ENCODE assay signal across 10 mouse cellular contexts in genomic region chr19:57238461-57238860, GRCm38 (mm10).
A peak's percentile ranks its signal among the peaks of the same experiment; 100 is the strongest.
DNase-seq lines count a peak whose midpoint lies in the region; ATAC-seq and TF ChIP-seq lines count a peak whose summit lies in the region.
"Had no signal": no experiment of that assay in that cellular context is flagged by ENCODE, and none has a peak within 500 bp of the region (broad histone marks: within the 10 kb centered on the region; RNA-seq: fewer than 3 reads in every experiment).

No protein-coding gene starts in this region.

- peak; percentile 10 for DNase-seq in hindbrain, postnatal 0 days (ENCODE audit: low spot score)
- no peak for DNase-seq in hindbrain, embryonic 11.5 days (ENCODE audit: low spot score)
- DNase-seq in cerebellum, adult 8-10 months, result peak; percentile 76
- DNase-seq in lung, postnatal 4 days, result peak; percentile 43 to 65
- DNase-seq in MN1 (ENCODE audit: low spot score), result no peak
- no peak for DNase-seq in layer of hippocampus, adult 11-12 months (ENCODE audit: low spot score)

- H3K36me3 ChIP-seq in hindbrain, postnatal 0 days (ENCODE audit: insufficient read depth, low read length), result no peaks in the 10 kb centered on the region
- H3K36me3 ChIP-seq in hindbrain, embryonic 11.5 days (ENCODE audit: control insufficient read depth, insufficient read depth, low read length), result no peaks in the 10 kb centered on the region
- no peaks in the 10 kb centered on the region for H3K36me3 ChIP-seq in heart, embryonic 16.5 days (ENCODE audit: control insufficient read depth, insufficient read depth)
- H3K36me3 ChIP-seq: G1E had no signal

- no peaks in the 10 kb centered on the region for H3K9me3 ChIP-seq in hindbrain, postnatal 0 days (ENCODE audit: low read length)
- no peaks in the 10 kb centered on the region for H3K9me3 ChIP-seq in hindbrain, embryonic 11.5 days (ENCODE audit: control insufficient read depth, low read length)
- no peaks in the 10 kb centered on the region for H3K9me3 ChIP-seq in heart, embryonic 16.5 days (replicated peaks; ENCODE audit: control insufficient read depth, low read length)
- H3K9me3 ChIP-seq: G1E had no signal

- H3K4me3 ChIP-seq in hindbrain, postnatal 0 days (ENCODE audit: low read length), result no peak overlapping the region
- no peak overlapping the region for H3K4me3 ChIP-seq in hindbrain, embryonic 11.5 days (ENCODE audit: low read depth, low read length)
- H3K4me3 ChIP-seq in heart, embryonic 16.5 days (ENCODE audit: low read length), result no peak overlapping the region

- 34% methylated on average over 7 of the region's 7 CpGs for WGBS in hindbrain, postnatal 0 days
- WGBS in hindbrain, embryonic 11.5 days, result 74% methylated on average over 7 of the region's 7 CpGs
- 67% methylated on average over 7 of the region's 7 CpGs for WGBS in heart, embryonic 16.5 days

- H3K4me1 ChIP-seq in hindbrain, postnatal 0 days (ENCODE audit: insufficient read depth, low read length), result no peaks in the 10 kb centered on the region; the same call in 1 of the 2 replicates
- H3K4me1 ChIP-seq in hindbrain, embryonic 11.5 days (replicated peaks; ENCODE audit: control insufficient read depth, insufficient read depth, low read length), result no peaks in the 10 kb centered on the region
- peaks cover 26% of the 10 kb centered on the region for H3K4me1 ChIP-seq in heart, embryonic 16.5 days (ENCODE audit: control insufficient read depth, insufficient read depth, low read length)

- H3K4me2 ChIP-seq in hindbrain, postnatal 0 days (ENCODE audit: low read depth, low read length), result no peak overlapping the region
- no peak overlapping the region for H3K4me2 ChIP-seq in hindbrain, embryonic 11.5 days (replicated peaks; ENCODE audit: low read depth, low read length)
- no peak overlapping the region for H3K4me2 ChIP-seq in heart, embryonic 16.5 days (ENCODE audit: low read depth, low read length)

- H3K27ac ChIP-seq in hindbrain, postnatal 0 days, result no peak overlapping the region
- H3K27ac ChIP-seq in hindbrain, embryonic 11.5 days (ENCODE audit: low read depth, low read length), result no peak overlapping the region
- H3K27ac ChIP-seq in heart, embryonic 16.5 days (ENCODE audit: low read length), result no peak overlapping the region
- H3K27ac ChIP-seq: macrophage had no signal

- no peak overlapping the region for H3K9ac ChIP-seq in hindbrain, postnatal 0 days (replicated peaks; ENCODE audit: low read length)
- H3K9ac ChIP-seq in hindbrain, embryonic 11.5 days (ENCODE audit: low read depth, low read length), result no peak overlapping the region
- peak overlapping the region; percentile 30; the same call in 1 of the 2 replicates for H3K9ac ChIP-seq in heart, embryonic 16.5 days (ENCODE audit: low read length)

- H3K27me3 ChIP-seq in hindbrain, postnatal 0 days (ENCODE audit: insufficient read depth, low read length), result no peaks in the 10 kb centered on the region
- H3K27me3 ChIP-seq in hindbrain, embryonic 11.5 days (ENCODE audit: control insufficient read depth, insufficient read depth, low read length), result no peaks in the 10 kb centered on the region
- no peaks in the 10 kb centered on the region for H3K27me3 ChIP-seq in heart, embryonic 16.5 days (ENCODE audit: control insufficient read depth, insufficient read depth, low read length)

- no peak for TF ChIP-seq CTCF in hindbrain, postnatal 0 days (IDR thresholded peaks at IDR 0.05; ENCODE audit: low read depth)

- no peak for ATAC-seq in hindbrain, postnatal 0 days
- no peak for ATAC-seq in hindbrain, embryonic 11.5 days (ENCODE audit: low FRiP score)
- ATAC-seq in heart, embryonic 16.5 days (replicated peaks; ENCODE audit: extremely low read depth, insufficient read depth, low FRiP score), result no peak
- no peak for ATAC-seq in erythroid progenitor cell, adult 5-6 weeks (replicated peaks; ENCODE audit: low FRiP score, poor library complexity, severe bottlenecking)

Comparison
In these comparisons a context has a peak if more than half of its experiments do, and no peak if none do; other contexts are left out.
1. DNase-seq: peak in hindbrain, postnatal 0 days (single experiment), cerebellum, adult 8-10 months (single experiment) and lung, postnatal 4 days (2 of 2); none in hindbrain, embryonic 11.5 days (single experiment), MN1 (single experiment) and layer of hippocampus, adult 11-12 months (single experiment).